Mouse (Mus musculus) forebrain, embryonic 16.5 days (tissue): Measurements from ENCODE around the gene Clgn. TPM values are rescaled to one million over a fixed set of nuclear protein-coding genes. Genes with fewer than 3 reads are reported as not detected.

ENCODE experiments used
- ATAC-seq: fragments of 200-750 bp; cut with Nextera tagmentation; 2 replicates; pipeline ENCODE4 v1.8.0; 2017; ENCODE audit warnings: mild to moderate bottlenecking, moderate library complexity
- H3K27ac ChIP-seq: fragments of 300-500 bp; sonication (generic); 2 replicates; pipeline ENCODE4 v1.5.1; 2014; ENCODE audit warnings: low read length, control low read depth
- H3K27me3 ChIP-seq: fragments of 300-500 bp; sonication (generic); replicated peaks from 2 replicates; pipeline ENCODE4 v1.6.1; 2014; ENCODE audit warnings: low read length; ENCODE audit not compliant: control insufficient read depth, insufficient read depth
- H3K36me3 ChIP-seq: fragments of 300-500 bp; sonication (generic); 2 replicates; pipeline ENCODE4 v1.6.1; 2014; ENCODE audit not compliant: control insufficient read depth, insufficient read depth
- H3K4me1 ChIP-seq: fragments of 300-500 bp; sonication (generic); replicated peaks from 2 replicates; pipeline ENCODE4 v1.6.1; 2014; ENCODE audit warnings: low read length; ENCODE audit not compliant: control insufficient read depth, insufficient read depth
- H3K4me2 ChIP-seq: fragments of 300-500 bp; sonication (generic); 2 replicates; pipeline ENCODE4 v1.6.1; 2014; ENCODE audit warnings: mild to moderate bottlenecking, low read length, control low read depth
- H3K4me3 ChIP-seq: fragments of 300-500 bp; sonication (generic); replicated peaks from 2 replicates; pipeline ENCODE4 v1.5.1; 2014; ENCODE audit warnings: mild to moderate bottlenecking, low read length, control low read depth
- H3K9ac ChIP-seq: fragments of 300-500 bp; sonication (generic); replicated peaks from 2 replicates; pipeline ENCODE4 v1.6.1; 2014; ENCODE audit warnings: low read depth, low read length, control low read depth
- H3K9me3 ChIP-seq: fragments of 300-500 bp; sonication (generic); 2 replicates; pipeline ENCODE4 v1.6.1; 2016; ENCODE audit warnings: low read length; ENCODE audit not compliant: control insufficient read depth
- WGBS: fragments of 180-500 bp; shearing (Covaris S2); extraction: QIAGEN DNeasy Blood & Tissue Kit; methylation state at CpG from one replicate; pipeline ENCODE4 v1.1.7; 2014; 5-methylcytosine and 5-hydroxymethylcytosine counted together
- polyA plus RNA-seq: library from polyadenylated mRNA; unstranded; fragments of >200 nt; fragmentation: Nextera tagmentation; extraction: Ambion mirVana; gene quantifications from 2 replicates; pipeline ENCODE4 v1.2.1, GENCODE M21; 2015

The Clgn gene
- polyA plus RNA-seq, 1 experiment from 2014 or later = 8.1 TPM

- Histone ChIP-seq H3K9me3 (no peaks in the 10 kb centered on the region), H3K9ac (no peak overlapping the region), H3K4me3 (no peak overlapping the region), H3K27me3 (no peaks in the 10 kb centered on the region), H3K4me1 (no peaks in the 10 kb centered on the region), H3K36me3 (no peaks in the 10 kb centered on the region), H3K4me2 (no peak overlapping the region), H3K27ac (no peak overlapping the region)
- WGBS = 29% methylated on average over 2 of the region's 2 CpGs
- ATAC-seq = no peak
Observed at GRCm38 (mm10) chr8:83382850-83383249, 6.8 kb upstream of the Clgn start.

GRCm38 (mm10) chr8:83390006-83390701 is 487 bp downstream of the Clgn start:
- peak overlapping the region; percentile 87 for H3K4me2 ChIP-seq
- ATAC-seq = peak; percentile 80
- peaks cover 3% of the 10 kb centered on the region; the same call in 1 of the 2 replicates for H3K4me1 ChIP-seq
- H3K36me3 ChIP-seq = no peaks in the 10 kb centered on the region
- H3K9me3 ChIP-seq = no peaks in the 10 kb centered on the region
- no peak overlapping the region for H3K27ac ChIP-seq
- no peaks in the 10 kb centered on the region for H3K27me3 ChIP-seq
- H3K4me3 ChIP-seq = peak overlapping the region; percentile 71
- WGBS = 4% methylated on average over 14 of the region's 14 CpGs
- peak overlapping the region; percentile 82 for H3K9ac ChIP-seq

GRCm38 (mm10) chr8:83392521-83392920 is 2.9 kb downstream of the Clgn start:
- peaks cover 3% of the 10 kb centered on the region; the same call in 1 of the 2 replicates for H3K4me1 ChIP-seq
- no peaks in the 10 kb centered on the region for H3K36me3 ChIP-seq
- no peak overlapping the region for H3K9ac ChIP-seq
- no peaks in the 10 kb centered on the region for H3K9me3 ChIP-seq
- no peak overlapping the region for H3K27ac ChIP-seq
- no peak for ATAC-seq
- H3K4me3 ChIP-seq = no peak overlapping the region
- 67% methylated on average over 1 of the region's 1 CpGs for WGBS
- no peak overlapping the region for H3K4me2 ChIP-seq
- H3K27me3 ChIP-seq = no peaks in the 10 kb centered on the region

- Histone ChIP-seq H3K9me3 (no peaks in the 10 kb centered on the region), H3K4me1 (peaks cover 3% of the 10 kb centered on the region; the same call in 1 of the 2 replicates), H3K9ac (no peak overlapping the region), H3K4me2 (no peak overlapping the region), H3K4me3 (no peak overlapping the region), H3K27me3 (no peaks in the 10 kb centered on the region), H3K27ac (no peak overlapping the region), H3K36me3 (no peaks in the 10 kb centered on the region)
- WGBS = 91% methylated on average over 5 of the region's 5 CpGs
- no peak for ATAC-seq
Observed at GRCm38 (mm10) chr8:83394325-83394724, 4.7 kb downstream of the Clgn start.

- Histone ChIP-seq H3K9ac (no peak overlapping the region), H3K27me3 (no peaks in the 10 kb centered on the region), H3K36me3 (no peaks in the 10 kb centered on the region), H3K4me3 (no peak overlapping the region), H3K27ac (no peak overlapping the region), H3K4me1 (no peaks in the 10 kb centered on the region), H3K4me2 (no peak overlapping the region), H3K9me3 (no peaks in the 10 kb centered on the region)
- ATAC-seq = no peak
- 87% methylated on average over 6 of the region's 6 CpGs for WGBS
Observed at GRCm38 (mm10) chr8:83396680-83397079, 7.0 kb downstream of the Clgn start.

GRCm38 (mm10) chr8:83397726-83398125 is 8.1 kb downstream of the Clgn start:
- no peak overlapping the region for H3K4me3 ChIP-seq
- H3K27me3 ChIP-seq = no peaks in the 10 kb centered on the region
- H3K9me3 ChIP-seq = no peaks in the 10 kb centered on the region
- H3K4me2 ChIP-seq = no peak overlapping the region
- no peak for ATAC-seq
- H3K9ac ChIP-seq = no peak overlapping the region
- H3K27ac ChIP-seq = no peak overlapping the region
- 75% methylated on average over 4 of the region's 4 CpGs for WGBS
- no peaks in the 10 kb centered on the region for H3K4me1 ChIP-seq
- no peaks in the 10 kb centered on the region for H3K36me3 ChIP-seq

- H3K36me3 ChIP-seq = no peaks in the 10 kb centered on the region
- no peak overlapping the region for H3K27ac ChIP-seq
- no peak overlapping the region for H3K4me2 ChIP-seq
- H3K9me3 ChIP-seq = no peaks in the 10 kb centered on the region
- 89% methylated on average over 10 of the region's 10 CpGs for WGBS
- no peak overlapping the region for H3K4me3 ChIP-seq
- H3K9ac ChIP-seq = no peak overlapping the region
- no peak for ATAC-seq
- H3K4me1 ChIP-seq = no peaks in the 10 kb centered on the region
- H3K27me3 ChIP-seq = no peaks in the 10 kb centered on the region
Observed at GRCm38 (mm10) chr8:83405548-83405947, 15.9 kb downstream of the Clgn start.

- no peak overlapping the region for H3K4me3 ChIP-seq
- WGBS = 26% methylated on average over 5 of the region's 6 CpGs
- H3K27ac ChIP-seq = no peak overlapping the region
- no peak overlapping the region for H3K9ac ChIP-seq
- H3K4me1 ChIP-seq = no peaks in the 10 kb centered on the region
- no peak for ATAC-seq
- no peaks in the 10 kb centered on the region for H3K36me3 ChIP-seq
- no peak overlapping the region for H3K4me2 ChIP-seq
- H3K27me3 ChIP-seq = no peaks in the 10 kb centered on the region
- no peaks in the 10 kb centered on the region for H3K9me3 ChIP-seq
Observed at GRCm38 (mm10) chr8:83406836-83407235, 17.2 kb downstream of the Clgn start.

GRCm38 (mm10) chr8:83408496-83408895 is 18.8 kb downstream of the Clgn start:
- no peak for ATAC-seq
- 80% methylated on average over 7 of the region's 7 CpGs for WGBS
- no peaks in the 10 kb centered on the region for H3K36me3 ChIP-seq

GRCm38 (mm10) chr8:83416878-83417277 is 27.2 kb downstream of the Clgn start:
- Histone ChIP-seq H3K9me3 (no peaks in the 10 kb centered on the region), H3K9ac (no peak overlapping the region), H3K4me3 (no peak overlapping the region), H3K27me3 (no peaks in the 10 kb centered on the region), H3K27ac (no peak overlapping the region), H3K36me3 (no peaks in the 10 kb centered on the region), H3K4me1 (no peaks in the 10 kb centered on the region), H3K4me2 (no peak overlapping the region)
- WGBS = 98% methylated on average over 15 of the region's 15 CpGs
- ATAC-seq = no peak

More at GRCm38 (mm10) chr8:83408496-83408895, 18.8 kb downstream of the Clgn start:
- no peak overlapping the region for H3K9ac ChIP-seq
- no peak overlapping the region for H3K27ac ChIP-seq
- no peaks in the 10 kb centered on the region for H3K9me3 ChIP-seq
- H3K4me3 ChIP-seq = no peak overlapping the region
- H3K27me3 ChIP-seq = no peaks in the 10 kb centered on the region
- H3K4me1 ChIP-seq = no peaks in the 10 kb centered on the region
- H3K4me2 ChIP-seq = no peak overlapping the region
